Mouse (Mus musculus) lung, postnatal 0 days (tissue): ENCODE measurements around the gene Nipal3. TPM values are rescaled to one million over a fixed set of nuclear protein-coding genes. Genes with fewer than 3 reads are reported as not detected.

Experiments
- ATAC-seq: fragments of 200-750 bp; cut with Nextera tagmentation; 2 replicates; pipeline ENCODE4 v1.8.0; 2017; ENCODE audit warnings: moderate library complexity
- DNase-seq: peaks from one replicate; pipeline ENCODE4 v3.0.0-alpha.2; 2016; ENCODE audit warnings: low spot score
- H3K27ac ChIP-seq: fragments of 300-500 bp; sonication (generic); 2 replicates; pipeline ENCODE4 v1.5.1; 2014; ENCODE audit warnings: antibody characterized with exemption, mild to moderate bottlenecking, low read length, mixed read lengths
- H3K27me3 ChIP-seq: fragments of 300-500 bp; sonication (generic); replicated peaks from 2 replicates; pipeline ENCODE4 v1.6.1; 2014; ENCODE audit warnings: low read length, mixed read lengths; ENCODE audit not compliant: insufficient read depth
- H3K36me3 ChIP-seq: fragments of 300-500 bp; sonication (generic); 2 replicates; pipeline ENCODE4 v1.6.1; 2014; ENCODE audit warnings: low read length, mixed read lengths; ENCODE audit not compliant: insufficient read depth
- H3K4me1 ChIP-seq: fragments of 300-500 bp; sonication (generic); 2 replicates; pipeline ENCODE4 v1.6.1; 2014; ENCODE audit warnings: antibody characterized with exemption, low read depth, low read length, mixed read lengths; ENCODE audit not compliant: insufficient read depth
- H3K4me2 ChIP-seq: fragments of 300-500 bp; sonication (generic); replicated peaks from 2 replicates; pipeline ENCODE4 v1.6.1; 2014; ENCODE audit warnings: low read depth, mild to moderate bottlenecking, low read length, moderate library complexity, mixed read lengths
- H3K4me3 ChIP-seq: fragments of 300-500 bp; sonication (generic); 2 replicates; pipeline ENCODE4 v1.5.1; 2014; ENCODE audit warnings: low read depth, low read length
- H3K9ac ChIP-seq: fragments of 300-500 bp; sonication (generic); replicated peaks from 2 replicates; pipeline ENCODE4 v1.6.1; 2014; ENCODE audit warnings: low read depth, mild to moderate bottlenecking
- H3K9me3 ChIP-seq: fragments of 300-500 bp; sonication (generic); 2 replicates; pipeline ENCODE4 v1.6.1; 2016; ENCODE audit warnings: low read length, mixed read lengths
- CTCF ChIP-seq: IDR thresholded peaks from 2 replicates; pipeline ENCODE4 v1.5.1; 2016; ENCODE audit warnings: antibody characterized with exemption, mild to moderate bottlenecking
- EP300 ChIP-seq: IDR thresholded peaks from 2 replicates; pipeline ENCODE4 v1.6.1; 2016; ENCODE audit warnings: antibody characterized with exemption, mild to moderate bottlenecking, control low read depth
- WGBS: fragments of 180-500 bp; shearing (Covaris S2); extraction: QIAGEN DNeasy Blood & Tissue Kit; methylation state at CpG from one replicate; pipeline ENCODE4 v1.1.7; 2014; 5-methylcytosine and 5-hydroxymethylcytosine counted together
- polyA plus RNA-seq: library from polyadenylated mRNA; unstranded; fragments of >200 nt; fragmentation: Nextera tagmentation; extraction: Ambion mirVana; gene quantifications from 2 replicates; pipeline ENCODE4 v1.2.1, GENCODE M21; 2015

The Nipal3 gene
- polyA plus RNA-seq, 1 experiment from 2014 or later, result 12.0 TPM

- Histone ChIP-seq H3K9ac (no peak overlapping the region), H3K4me1 (peaks cover 9% of the 10 kb centered on the region; the same call in 1 of the 2 replicates), H3K4me3 (no peak overlapping the region), H3K36me3 (no peaks in the 10 kb centered on the region), H3K27ac (peak overlapping the region; percentile 51), H3K4me2 (peak overlapping the region; percentile 38), H3K9me3 (no peaks in the 10 kb centered on the region), H3K27me3 (no peaks in the 10 kb centered on the region)
- WGBS, result 17% methylated on average over 18 of the region's 18 CpGs
- TF ChIP-seq CTCF (no peak), EP300 (no peak)
- DNase-seq (peak; percentile 61), ATAC-seq (peak; percentile 76)
Measured at GRCm38 (mm10) chr4:135451360-135452015, 43.4 kb downstream of the Nipal3 start.

DNA sequence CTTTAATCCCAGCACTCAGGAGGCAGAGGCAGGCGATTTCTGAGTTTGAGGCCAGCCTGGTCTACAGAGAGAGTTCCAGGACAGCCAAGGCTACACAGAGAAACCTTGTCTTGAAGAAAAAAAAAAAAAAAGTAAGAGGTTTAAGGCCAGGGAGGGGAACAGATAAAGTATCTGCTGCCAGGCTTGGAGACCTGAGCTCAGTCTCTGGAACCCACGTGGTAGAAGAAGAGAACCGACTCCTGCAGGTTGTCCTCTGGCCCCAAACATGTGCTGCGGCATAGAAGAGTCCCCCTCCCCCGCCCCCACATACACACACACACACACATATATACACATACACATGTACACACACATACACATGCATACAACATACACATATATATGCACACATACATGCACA is 52.4 kb downstream of the Nipal3 start:
- Histone ChIP-seq H3K4me2 (no peak overlapping the region), H3K9ac (no peak overlapping the region), H3K36me3 (no peaks in the 10 kb centered on the region), H3K4me3 (no peak overlapping the region), H3K4me1 (no peaks in the 10 kb centered on the region), H3K27ac (no peak overlapping the region), H3K27me3 (no peaks in the 10 kb centered on the region), H3K9me3 (no peaks in the 10 kb centered on the region)
- WGBS, result 78% methylated on average over 5 of the region's 5 CpGs
- TF ChIP-seq CTCF (no peak), EP300 (no peak)
- no peak for DNase-seq
- no peak for ATAC-seq

DNA sequence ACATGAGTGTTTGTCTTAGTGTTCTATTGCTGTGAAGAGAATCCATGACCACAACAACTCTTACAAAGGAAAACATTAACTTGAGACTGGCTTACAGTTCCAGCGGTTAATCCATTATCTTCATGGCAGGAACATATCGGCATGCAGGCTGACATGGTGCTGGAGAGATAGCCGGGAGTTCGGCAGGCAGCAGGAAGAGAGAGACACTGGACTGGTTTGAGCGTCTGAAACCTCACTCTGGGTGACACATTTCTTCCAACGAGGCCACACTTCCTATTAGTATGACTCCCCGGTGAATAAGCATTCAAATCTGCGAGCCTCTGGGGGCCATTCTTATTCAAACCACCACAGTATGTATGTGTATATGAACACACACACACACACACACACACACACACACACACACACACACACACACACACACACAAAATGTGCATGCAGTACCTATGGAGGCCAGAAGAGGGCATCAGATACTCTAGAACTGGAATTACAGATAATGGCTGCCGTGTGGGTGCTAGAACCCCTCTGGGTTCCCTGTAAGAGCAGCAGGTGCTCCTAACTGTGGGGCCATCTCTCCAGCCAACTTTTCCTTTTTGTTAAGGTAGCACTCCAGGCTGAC is 54.8 kb downstream of the Nipal3 start:
- ATAC-seq (peak; percentile 18; the same call in 1 of the 2 replicates), DNase-seq (peak; percentile 61)
- Histone ChIP-seq H3K9ac (no peak overlapping the region), H3K27ac (peak overlapping the region; percentile 14; the same call in 1 of the 2 replicates), H3K27me3 (no peaks in the 10 kb centered on the region), H3K4me1 (no peaks in the 10 kb centered on the region), H3K4me2 (no peak overlapping the region), H3K9me3 (no peaks in the 10 kb centered on the region), H3K4me3 (no peak overlapping the region), H3K36me3 (no peaks in the 10 kb centered on the region)
- TF ChIP-seq EP300, result no peak
- TF ChIP-seq CTCF, result peak; percentile 84
- 23% methylated on average over 9 of the region's 9 CpGs for WGBS

DNA sequence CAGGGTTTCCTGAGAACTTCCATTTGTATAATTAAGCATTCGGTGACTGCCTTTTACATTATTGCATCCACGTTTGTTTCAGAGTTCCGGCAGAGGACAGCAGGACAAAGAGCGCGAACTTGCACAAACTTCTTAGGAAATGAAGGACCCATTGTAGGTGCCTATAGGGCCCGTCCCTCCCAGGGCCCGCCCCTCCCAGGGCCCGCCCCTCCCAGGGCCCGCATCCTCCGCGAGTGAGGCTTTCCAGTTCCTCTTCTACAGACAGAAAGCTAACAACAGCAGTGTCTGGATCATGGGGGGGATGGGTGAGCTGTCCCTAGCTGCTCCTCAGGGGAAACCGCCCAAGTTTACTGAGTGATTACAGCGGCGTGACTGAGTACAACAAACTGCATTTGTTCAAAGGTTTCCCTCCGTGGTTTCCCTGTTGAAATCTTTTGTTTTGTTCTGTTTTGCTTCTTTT is 55.6 kb downstream of the Nipal3 start:
- WGBS, result under 1% methylated on average over 15 of the region's 15 CpGs
- H3K27ac ChIP-seq, result peak overlapping the region; percentile 14; the same call in 1 of the 2 replicates
- H3K4me1 ChIP-seq, result peaks cover 4% of the 10 kb centered on the region; the same call in 1 of the 2 replicates
- H3K4me2 ChIP-seq, result peak overlapping the region; percentile 42
- TF ChIP-seq EP300 (no peak), CTCF (no peak)
- peak; percentile 80 for DNase-seq
- peak; percentile 87 for ATAC-seq
- H3K9me3 ChIP-seq, result no peaks in the 10 kb centered on the region
- H3K27me3 ChIP-seq, result no peaks in the 10 kb centered on the region
- H3K9ac ChIP-seq, result no peak overlapping the region; the same call in 1 of the 2 replicates
- no peak overlapping the region for H3K4me3 ChIP-seq
- H3K36me3 ChIP-seq, result no peaks in the 10 kb centered on the region

- Histone ChIP-seq H3K4me3 (no peak overlapping the region), H3K36me3 (no peaks in the 10 kb centered on the region), H3K27me3 (no peaks in the 10 kb centered on the region)
Measured at GRCm38 (mm10) chr4:135437924-135438323, 56.9 kb downstream of the Nipal3 start.

GRCm38 (mm10) chr4:135436291-135436690 is 58.5 kb downstream of the Nipal3 start:
- no peaks in the 10 kb centered on the region for H3K27me3 ChIP-seq
- no peaks in the 10 kb centered on the region for H3K36me3 ChIP-seq
- H3K4me1 ChIP-seq, result peaks cover 9% of the 10 kb centered on the region; the same call in 1 of the 2 replicates
- 42% methylated on average over 13 of the region's 13 CpGs for WGBS
- no peak overlapping the region for H3K27ac ChIP-seq
- no peak overlapping the region for H3K4me2 ChIP-seq
- peak; percentile 85 for TF ChIP-seq EP300
- no peak for TF ChIP-seq CTCF
- DNase-seq, result peak; percentile 62
- no peaks in the 10 kb centered on the region for H3K9me3 ChIP-seq
- peak; percentile 28 for ATAC-seq
- no peak overlapping the region for H3K9ac ChIP-seq
- no peak overlapping the region for H3K4me3 ChIP-seq

More at GRCm38 (mm10) chr4:135437924-135438323, 56.9 kb downstream of the Nipal3 start:
- no peak for TF ChIP-seq EP300
- TF ChIP-seq CTCF, result no peak
- H3K9me3 ChIP-seq, result no peaks in the 10 kb centered on the region
- H3K4me1 ChIP-seq, result peaks cover 8% of the 10 kb centered on the region; the same call in 1 of the 2 replicates
- ATAC-seq (no peak), DNase-seq (no peak)
- no peak overlapping the region for H3K9ac ChIP-seq
- no peak overlapping the region for H3K4me2 ChIP-seq
- no peak overlapping the region for H3K27ac ChIP-seq
